Mouse (Mus musculus): ENCODE results near the gene Man1c1. TPM values are rescaled to one million over a fixed set of nuclear protein-coding genes. Genes with fewer than 3 reads are reported as not detected.
A peak's percentile ranks its signal among the peaks of the same experiment; 100 is the strongest.

The Man1c1 gene
- polyA plus RNA-seq, 1 experiment from 2014 or later, result 1.3 TPM

DNA sequence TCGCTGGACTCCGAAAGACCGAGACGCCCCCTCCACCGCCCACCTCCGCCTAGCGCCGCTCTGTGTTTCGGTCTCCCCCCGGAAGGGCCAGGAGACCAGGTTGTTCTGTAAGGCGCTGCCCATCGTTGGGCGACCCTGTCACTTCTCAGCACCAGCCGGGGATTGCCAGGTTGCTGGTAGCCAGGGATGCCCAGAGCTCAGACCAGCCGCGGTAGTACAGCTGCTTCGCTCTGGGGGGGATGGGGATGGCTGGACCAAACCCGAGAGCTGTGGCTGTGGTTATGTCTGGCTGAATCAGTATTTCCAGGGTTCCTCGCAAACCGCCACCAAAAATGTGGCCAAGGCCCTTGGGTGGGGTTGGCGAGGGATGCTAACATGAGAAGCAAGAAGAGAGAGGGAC lies 500 bp upstream of the Man1c1 start:
- ATAC-seq, result no peak; the same call in 1 of the 2 replicates
- Histone ChIP-seq H3K27ac (ENCODE audit: low read length) (no peak overlapping the region), H3K4me3 (ENCODE audit: low read length) (peak overlapping the region; percentile 73), H3K4me1 (ENCODE audit: control insufficient read depth, insufficient read depth, low read length) (peaks cover 15% of the 10 kb centered on the region), H3K9ac (ENCODE audit: low read depth, low read length) (peak overlapping the region; percentile 70), H3K27me3 (replicated peaks; ENCODE audit: control insufficient read depth, insufficient read depth, low read length) (peaks cover 20% of the 10 kb centered on the region; the same call in 1 of the 2 replicates), H3K36me3 (ENCODE audit: control insufficient read depth, insufficient read depth, low read length) (no peaks in the 10 kb centered on the region), H3K9me3 (ENCODE audit: control insufficient read depth, low read length) (no peaks in the 10 kb centered on the region), H3K4me2 (ENCODE audit: low read depth, low read length) (peak overlapping the region; percentile 93)
- WGBS, result 1% methylated on average over 21 of the region's 21 CpGs

GRCm38 (mm10) chr4:134702981-134703834 lies 882 bp downstream of the Man1c1 start:
- under 1% methylated on average over 84 of the region's 90 CpGs for WGBS
- Histone ChIP-seq H3K4me3 (ENCODE audit: low read length) (peak overlapping the region; percentile 73), H3K27me3 (replicated peaks; ENCODE audit: control insufficient read depth, insufficient read depth, low read length) (peaks cover 20% of the 10 kb centered on the region; the same call in 1 of the 2 replicates), H3K4me2 (ENCODE audit: low read depth, low read length) (peak overlapping the region; percentile 100), H3K9me3 (ENCODE audit: control insufficient read depth, low read length) (no peaks in the 10 kb centered on the region), H3K9ac (ENCODE audit: low read depth, low read length) (peak overlapping the region; percentile 70), H3K36me3 (ENCODE audit: control insufficient read depth, insufficient read depth, low read length) (no peaks in the 10 kb centered on the region), H3K27ac (ENCODE audit: low read length) (no peak overlapping the region; the same call in 1 of the 2 replicates), H3K4me1 (ENCODE audit: control insufficient read depth, insufficient read depth, low read length) (peaks cover 15% of the 10 kb centered on the region)
- ATAC-seq, result no peak

GRCm38 (mm10) chr4:134701934-134702333 lies 2.2 kb downstream of the Man1c1 start:
- no peaks in the 10 kb centered on the region for H3K9me3 ChIP-seq (ENCODE audit: control insufficient read depth, low read length)
- 33% methylated on average over 6 of the region's 6 CpGs for WGBS

DNA sequence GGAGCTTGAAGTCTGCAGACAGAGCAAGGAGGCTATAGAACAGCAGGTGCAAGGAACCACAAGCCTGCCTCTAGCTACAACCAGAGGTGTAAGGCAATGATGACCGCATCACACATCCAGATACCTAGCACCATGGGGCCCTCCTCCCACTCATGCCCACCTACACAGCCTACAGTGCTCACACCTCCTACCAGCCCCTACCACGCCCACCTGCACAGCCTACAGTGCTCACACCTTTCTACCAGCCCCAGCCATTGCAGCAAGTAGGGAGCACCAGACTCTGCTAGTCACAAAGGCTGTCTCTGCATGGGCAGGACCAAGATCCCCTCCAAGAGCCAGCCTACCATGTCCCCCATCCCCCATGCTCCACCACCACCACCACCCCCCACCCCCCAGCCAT lies 3.2 kb downstream of the Man1c1 start:
- H3K4me1 ChIP-seq (ENCODE audit: control insufficient read depth, insufficient read depth, low read length), result peaks cover 15% of the 10 kb centered on the region
- no peak for ATAC-seq
- WGBS, result 81% methylated on average over 2 of the region's 2 CpGs

More at GRCm38 (mm10) chr4:134701934-134702333, 2.2 kb downstream of the Man1c1 start:
- H3K4me3 ChIP-seq (ENCODE audit: low read length), result peak overlapping the region; percentile 73; the same call in 1 of the 2 replicates
- H3K9ac ChIP-seq (ENCODE audit: low read depth, low read length), result no peak overlapping the region
- H3K4me1 ChIP-seq (ENCODE audit: control insufficient read depth, insufficient read depth, low read length), result peaks cover 15% of the 10 kb centered on the region
- no peak overlapping the region for H3K27ac ChIP-seq (ENCODE audit: low read length)
- peaks cover 20% of the 10 kb centered on the region; the same call in 1 of the 2 replicates for H3K27me3 ChIP-seq (replicated peaks; ENCODE audit: control insufficient read depth, insufficient read depth, low read length)
- peak overlapping the region; percentile 100; the same call in 1 of the 2 replicates for H3K4me2 ChIP-seq (ENCODE audit: low read depth, low read length)
- no peak for ATAC-seq
- H3K36me3 ChIP-seq (ENCODE audit: control insufficient read depth, insufficient read depth, low read length), result no peaks in the 10 kb centered on the region

DNA sequence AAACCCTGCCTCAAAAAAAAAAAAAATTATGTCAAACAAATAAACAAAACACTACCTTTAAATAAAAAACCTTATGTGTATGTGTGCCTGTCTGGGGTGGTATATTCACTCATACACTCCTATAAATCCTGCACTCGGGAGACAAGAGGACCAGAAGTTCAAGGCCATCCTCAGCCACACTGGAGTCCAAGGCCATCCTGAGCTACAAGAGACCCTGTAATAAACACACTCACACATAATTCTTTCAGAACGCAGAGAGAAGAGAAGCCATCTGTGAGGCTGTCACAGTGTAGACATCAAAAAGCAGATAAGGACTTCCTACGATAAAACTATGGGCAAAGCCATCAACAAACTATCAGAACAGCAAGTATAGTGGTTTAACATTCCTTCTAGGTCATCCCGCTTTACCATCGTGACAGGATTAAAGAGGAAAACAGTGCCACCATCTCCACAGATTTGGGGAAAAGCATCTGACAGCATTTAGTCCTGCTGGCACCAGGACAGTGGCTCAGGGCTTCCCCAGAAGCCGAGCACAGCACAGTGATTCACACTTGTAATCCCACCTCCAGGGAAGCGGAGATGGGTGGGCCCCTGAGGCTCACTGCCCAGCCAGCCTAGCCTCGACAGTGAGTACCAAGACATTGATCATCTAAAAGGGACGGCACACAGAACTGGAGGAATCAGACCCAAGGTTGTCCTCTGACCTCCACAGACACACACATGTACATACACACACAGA lies 10.7 kb downstream of the Man1c1 start:
- ATAC-seq, result no peak
- Histone ChIP-seq H3K27me3 (replicated peaks; ENCODE audit: control insufficient read depth, insufficient read depth, low read length) (no peaks in the 10 kb centered on the region), H3K9ac (ENCODE audit: low read depth, low read length) (no peak overlapping the region), H3K4me2 (ENCODE audit: low read depth, low read length) (no peak overlapping the region), H3K4me3 (ENCODE audit: low read length) (no peak overlapping the region), H3K27ac (ENCODE audit: low read length) (no peak overlapping the region), H3K9me3 (ENCODE audit: control insufficient read depth, low read length) (0 out of 2 replicates have a peak, but pooled peaks cover 3% of the 10 kb centered on the region), H3K36me3 (ENCODE audit: control insufficient read depth, insufficient read depth, low read length) (no peaks in the 10 kb centered on the region), H3K4me1 (ENCODE audit: control insufficient read depth, insufficient read depth, low read length) (no peaks in the 10 kb centered on the region)
- 72% methylated on average over 9 of the region's 9 CpGs for WGBS

More for the DNA sequence above, 3.2 kb downstream of the Man1c1 start:
- Histone ChIP-seq H3K9ac (ENCODE audit: low read depth, low read length) (no peak overlapping the region), H3K27me3 (replicated peaks; ENCODE audit: control insufficient read depth, insufficient read depth, low read length) (peaks cover 17% of the 10 kb centered on the region; the same call in 1 of the 2 replicates), H3K9me3 (ENCODE audit: control insufficient read depth, low read length) (no peaks in the 10 kb centered on the region), H3K4me3 (ENCODE audit: low read length) (no peak overlapping the region), H3K4me2 (ENCODE audit: low read depth, low read length) (no peak overlapping the region), H3K36me3 (ENCODE audit: control insufficient read depth, insufficient read depth, low read length) (no peaks in the 10 kb centered on the region), H3K27ac (ENCODE audit: low read length) (no peak overlapping the region)

GRCm38 (mm10) chr4:134692388-134692787 lies 11.7 kb downstream of the Man1c1 start:
- no peaks in the 10 kb centered on the region for H3K36me3 ChIP-seq (ENCODE audit: control insufficient read depth, insufficient read depth, low read length)
- 0 out of 2 replicates have a peak, but pooled peaks cover 3% of the 10 kb centered on the region for H3K9me3 ChIP-seq (ENCODE audit: control insufficient read depth, low read length)
- no peak for ATAC-seq
- H3K4me1 ChIP-seq (ENCODE audit: control insufficient read depth, insufficient read depth, low read length), result no peaks in the 10 kb centered on the region
- H3K9ac ChIP-seq (ENCODE audit: low read depth, low read length), result no peak overlapping the region
- 94% methylated on average over 1 of the region's 1 CpGs for WGBS
- no peak overlapping the region for H3K4me3 ChIP-seq (ENCODE audit: low read length)
- no peaks in the 10 kb centered on the region for H3K27me3 ChIP-seq (replicated peaks; ENCODE audit: control insufficient read depth, insufficient read depth, low read length)
- H3K4me2 ChIP-seq (ENCODE audit: low read depth, low read length), result no peak overlapping the region
- no peak overlapping the region for H3K27ac ChIP-seq (ENCODE audit: low read length)

- Histone ChIP-seq H3K9ac (ENCODE audit: low read depth, low read length) (no peak overlapping the region), H3K36me3 (ENCODE audit: control insufficient read depth, insufficient read depth, low read length) (no peaks in the 10 kb centered on the region), H3K27me3 (replicated peaks; ENCODE audit: control insufficient read depth, insufficient read depth, low read length) (no peaks in the 10 kb centered on the region), H3K9me3 (ENCODE audit: control insufficient read depth, low read length) (no peaks in the 10 kb centered on the region), H3K27ac (ENCODE audit: low read length) (no peak overlapping the region), H3K4me2 (ENCODE audit: low read depth, low read length) (no peak overlapping the region), H3K4me3 (ENCODE audit: low read length) (no peak overlapping the region), H3K4me1 (ENCODE audit: control insufficient read depth, insufficient read depth, low read length) (peaks cover 19% of the 10 kb centered on the region)
- ATAC-seq, result no peak
- WGBS, result 65% methylated on average over 13 of the region's 13 CpGs
These were observed 17.9 kb downstream of the Man1c1 start for GRCm38 (mm10) chr4:134686022-134686661.

GRCm38 (mm10) chr4:134684637-134685338 lies 19.3 kb downstream of the Man1c1 start:
- no peak overlapping the region for H3K4me2 ChIP-seq (ENCODE audit: low read depth, low read length)
- H3K36me3 ChIP-seq (ENCODE audit: control insufficient read depth, insufficient read depth, low read length), result no peaks in the 10 kb centered on the region
- no peak overlapping the region for H3K4me3 ChIP-seq (ENCODE audit: low read length)
- no peaks in the 10 kb centered on the region for H3K27me3 ChIP-seq (replicated peaks; ENCODE audit: control insufficient read depth, insufficient read depth, low read length)
- ATAC-seq, result no peak
- WGBS, result 83% methylated on average over 9 of the region's 9 CpGs
- no peak overlapping the region for H3K9ac ChIP-seq (ENCODE audit: low read depth, low read length)
- no peak overlapping the region for H3K27ac ChIP-seq (ENCODE audit: low read length)
- H3K9me3 ChIP-seq (ENCODE audit: control insufficient read depth, low read length), result no peaks in the 10 kb centered on the region
- H3K4me1 ChIP-seq (ENCODE audit: control insufficient read depth, insufficient read depth, low read length), result peaks cover 19% of the 10 kb centered on the region
